Mouse (Mus musculus) kidney, adult 8-10 months (tissue): ENCODE measurements around the gene Zfp951.
A peak's percentile ranks its signal among the peaks of the same experiment; 100 is the strongest.
"Not testable (repeated sequence)": the region's sequence is repeated elsewhere in the genome, so short reads cannot be mapped to it uniquely, and the experiment has no call there.

ENCODE experiments used
- DNase-seq, 2 experiments: peaks; one replicate each; pipeline ENCODE4 v3.0.0; 2022

Gene Zfp951

DNA sequence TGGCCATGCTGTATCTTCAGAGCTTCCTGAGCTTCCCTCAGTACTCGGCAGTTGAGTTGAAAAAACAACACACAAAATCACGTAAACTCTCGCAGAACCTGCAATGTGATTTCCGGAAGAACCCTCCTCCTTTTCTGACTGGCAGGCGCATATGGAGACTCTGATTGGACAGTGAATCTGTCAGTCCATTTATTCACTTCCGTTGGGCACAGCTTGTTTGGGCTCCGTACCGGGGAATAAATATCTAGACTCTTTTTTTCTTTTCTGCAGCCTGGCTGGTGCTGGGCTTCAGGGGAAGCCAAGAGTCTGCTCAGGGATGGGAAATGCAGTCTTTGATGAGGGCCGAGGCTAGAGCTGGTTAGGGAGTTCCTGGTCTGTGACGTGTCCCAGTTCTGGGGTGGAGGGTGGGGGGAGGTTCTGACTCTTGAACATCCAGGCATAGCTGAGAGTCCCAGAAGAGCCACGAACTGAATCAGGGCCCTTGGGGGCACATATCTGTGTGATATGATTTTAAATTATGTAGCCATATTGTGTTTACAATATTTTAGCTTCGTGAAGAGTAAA, at the start of gene Zfp951:
Gene Zfp951 (minus strand): TSS at position 109 of the 564 bp plus-strand sequence.
- peak; percentile 57 to 72 for DNase-seq

DNA sequence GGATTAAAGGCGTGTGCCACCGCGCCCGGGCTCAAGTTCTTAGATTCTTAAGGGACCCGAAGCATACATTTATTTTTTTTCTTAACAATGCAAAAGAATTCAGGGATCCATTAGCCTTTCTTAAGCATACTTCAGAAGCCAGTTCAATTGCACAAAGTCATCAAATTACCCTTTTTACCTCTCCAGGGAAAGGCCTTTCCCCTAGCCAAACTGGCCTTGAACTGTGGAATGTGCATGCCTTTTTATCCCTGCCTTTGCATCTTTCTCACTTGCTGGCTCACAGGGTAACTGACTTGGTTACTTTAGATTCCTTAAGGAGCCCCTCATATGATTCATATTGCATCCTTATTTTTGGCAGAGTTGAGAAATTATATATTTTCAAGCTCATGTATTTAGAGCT, 46.7 kb upstream of the Zfp951 start:
- DNase-seq = not testable (repeated sequence)

DNA sequence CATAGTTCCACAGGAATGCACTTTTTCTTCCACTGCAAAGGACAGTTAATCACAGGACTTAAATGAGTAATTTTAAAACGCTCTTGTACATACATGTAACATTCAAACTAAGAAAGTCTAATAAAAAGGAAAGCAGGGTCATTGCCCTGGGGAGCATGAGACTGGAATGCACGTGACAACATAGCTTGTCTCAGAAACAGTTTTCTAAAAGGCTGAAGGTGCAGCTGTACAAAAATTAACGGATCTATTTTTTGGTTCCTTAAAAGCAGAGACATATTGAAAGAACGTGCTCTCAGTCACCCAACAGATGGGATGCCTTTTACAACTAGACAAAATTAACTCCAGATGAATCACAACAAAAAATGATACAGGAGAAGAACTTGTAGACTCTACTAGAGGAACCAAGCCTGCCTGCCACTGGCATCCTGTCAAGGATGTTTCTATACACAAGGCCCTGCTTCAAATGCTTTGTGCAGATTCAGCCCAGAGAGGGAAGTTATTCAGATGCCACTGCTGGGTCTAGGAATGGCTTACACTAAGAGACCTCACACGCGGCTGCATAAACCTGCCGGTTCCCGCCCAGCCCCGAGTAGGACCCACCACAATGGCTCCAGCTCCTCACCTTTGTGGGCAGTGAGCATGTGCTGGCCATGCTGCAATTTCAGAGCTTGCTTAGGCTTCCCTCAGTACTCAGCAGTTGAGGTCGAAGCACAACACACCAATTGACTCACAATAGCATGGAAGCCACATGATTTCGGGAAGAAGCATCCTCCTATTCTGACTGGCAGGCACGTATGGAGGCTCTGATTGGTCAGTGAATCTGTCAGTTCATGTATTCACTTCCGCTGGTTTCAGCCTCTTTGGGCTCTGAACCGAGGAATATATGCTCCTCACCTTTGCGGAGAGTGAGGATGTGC, 567 bp downstream of the Zfp951 start:
- not testable (repeated sequence) for DNase-seq

DNA sequence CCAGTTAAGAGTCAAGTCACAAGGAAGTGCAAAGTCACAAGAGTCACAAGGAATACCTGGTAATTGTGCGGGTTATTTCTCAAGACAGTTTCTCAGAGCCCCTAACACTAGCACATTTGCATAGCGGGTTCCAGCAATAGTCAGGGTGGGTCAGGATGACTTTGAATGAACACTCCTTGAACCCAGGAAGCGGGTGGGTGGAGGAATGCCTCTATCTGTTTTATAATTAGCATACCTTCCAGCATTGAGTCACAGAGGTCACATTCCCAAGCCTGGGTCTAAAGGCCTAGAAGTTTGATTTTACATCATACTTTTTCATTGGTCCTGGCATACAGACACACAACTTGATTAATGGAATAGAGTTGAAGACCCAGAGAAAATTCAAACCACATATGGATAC, 5.3 kb downstream of the Zfp951 start:
- not testable (repeated sequence) for DNase-seq

DNA sequence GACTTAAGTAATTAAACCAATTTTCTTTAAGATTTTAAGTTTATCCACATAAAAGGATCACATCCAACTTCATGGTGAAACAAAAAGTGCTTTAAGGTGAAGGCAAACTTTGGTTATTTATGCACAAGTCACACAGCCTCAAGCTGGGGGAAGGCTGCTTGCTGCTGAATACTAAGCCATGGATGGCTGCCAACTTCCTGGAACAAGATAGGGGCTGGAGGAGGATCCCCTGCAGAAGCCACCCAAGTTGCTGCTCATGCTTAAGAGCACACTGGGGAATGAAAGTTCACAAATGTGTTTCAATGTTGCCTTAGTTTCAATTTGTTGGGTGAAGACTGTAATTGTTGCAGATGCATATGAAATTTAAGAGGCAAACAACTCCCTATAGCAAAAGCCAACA, 26.5 kb downstream of the Zfp951 start:
- DNase-seq = no peak

DNA sequence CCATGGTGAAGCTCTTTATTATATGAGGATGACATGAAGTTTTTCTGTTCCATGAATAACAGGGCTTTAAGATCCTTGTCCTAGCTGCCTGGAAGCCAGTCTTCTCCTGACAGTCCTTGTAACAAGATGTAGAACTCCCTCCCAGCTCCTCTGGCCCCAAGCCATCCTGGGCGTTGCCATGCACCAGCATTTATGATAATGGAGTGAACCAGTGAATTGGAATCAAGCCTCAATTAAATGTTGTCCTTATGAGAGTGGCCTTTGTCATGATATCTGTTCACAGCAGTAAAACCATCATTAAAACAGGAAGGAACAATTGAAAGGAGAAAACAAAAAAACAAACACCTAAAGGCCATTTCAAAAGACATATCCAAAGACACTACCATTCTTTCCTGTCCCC, 30.3 kb downstream of the Zfp951 start:
- no peak for DNase-seq

DNA sequence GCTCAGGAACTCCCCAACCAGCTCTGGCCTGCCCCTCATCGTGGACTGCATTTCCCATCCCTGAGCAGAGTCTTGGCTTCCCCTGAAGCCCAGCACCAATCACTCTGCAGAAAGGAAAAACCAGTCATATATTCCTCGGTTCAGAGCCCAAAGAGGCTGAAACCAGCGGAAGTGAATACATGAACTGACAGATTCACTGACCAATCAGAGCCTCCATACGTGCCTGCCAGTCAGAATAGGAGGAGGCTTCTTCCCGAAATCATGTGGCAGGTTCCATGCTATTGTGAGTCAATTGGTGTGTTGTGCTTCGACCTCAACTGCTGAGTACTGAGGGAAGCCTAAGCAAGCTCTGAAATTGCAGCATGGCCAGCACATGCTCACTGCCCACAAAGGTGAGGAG, 89.7 kb downstream of the Zfp951 start:
- not testable (repeated sequence) for DNase-seq
